Mouse (Mus musculus) granulocyte monocyte progenitor cell, adult 5-6 weeks (primary cell): ENCODE measurements around the gene Rpusd1. TPM values are rescaled to one million over a fixed set of nuclear protein-coding genes. Genes with fewer than 3 reads are reported as not detected.
"Not testable (repeated sequence)": the region's sequence is repeated elsewhere in the genome, so short reads cannot be mapped to it uniquely, and the experiment has no call there.

Experiments
- ATAC-seq: replicated peaks from 2 replicates; pipeline ENCODE4 v1.8.0; 2016; ENCODE audit warnings: mild to moderate bottlenecking, moderate TSS enrichment, inconsistent platforms; ENCODE audit not compliant: poor library complexity, severe bottlenecking
- total RNA-seq, 2 experiments: library from RNA; stranded (forward) in 1 of 2; stranded (reverse) in 1 of 2; fragments of 200-712, 200-1000 nt in 1 of 2; fragments of >200 nt in 1 of 2; fragmentation: Nextera tagmentation in 1 of 2; gene quantifications; 2 replicates each; pipeline ENCODE4 v1.2.3; 2014 to 2017

Gene Rpusd1
- total RNA-seq, 2 experiments from 2014 or later, result 6.6 to 15.6 TPM

- ATAC-seq, result no peak
These were observed 7.8 kb downstream of the Rpusd1 start for GRCm38 (mm10) chr17:25735246-25735645.

- ATAC-seq, result no peak
These were observed 8.3 kb downstream of the Rpusd1 start, which contains the start of gene Mslnl for GRCm38 (mm10) chr17:25735745-25736144. Gene Mslnl, plus strand, starts transcription at chr17:25736042.

- ATAC-seq, result no peak
These were observed 11.4 kb downstream of the Rpusd1 start for GRCm38 (mm10) chr17:25738861-25739260.

- not testable (repeated sequence) for ATAC-seq
These were observed 14.0 kb downstream of the Rpusd1 start for GRCm38 (mm10) chr17:25741471-25741870.

GRCm38 (mm10) chr17:25743831-25744230 lies 16.4 kb downstream of the Rpusd1 start:
- ATAC-seq, result no peak

GRCm38 (mm10) chr17:25744311-25744710 lies 16.8 kb downstream of the Rpusd1 start:
- no peak for ATAC-seq

GRCm38 (mm10) chr17:25748238-25748637 lies 20.8 kb downstream of the Rpusd1 start:
- ATAC-seq, result no peak

GRCm38 (mm10) chr17:25749314-25749713 lies 21.8 kb downstream of the Rpusd1 start:
- no peak for ATAC-seq

- ATAC-seq, result no peak
These were observed 24.0 kb downstream of the Rpusd1 start for GRCm38 (mm10) chr17:25751446-25751845.

- no peak for ATAC-seq
These were observed 26.8 kb downstream of the Rpusd1 start, which contains the start of gene Msln for GRCm38 (mm10) chr17:25754241-25754640. Gene Msln, minus strand, starts transcription at chr17:25754378.

- ATAC-seq, result no peak
These were observed 27.6 kb downstream of the Rpusd1 start for GRCm38 (mm10) chr17:25755086-25755485.

- no peak for ATAC-seq
These were observed 28.3 kb downstream of the Rpusd1 start for GRCm38 (mm10) chr17:25755627-25756377.

GRCm38 (mm10) chr17:25756378-25757242 lies 29.1 kb downstream of the Rpusd1 start:
- ATAC-seq, result no peak

- no peak for ATAC-seq
These were observed 30.2 kb downstream of the Rpusd1 start for GRCm38 (mm10) chr17:25757691-25758090.

- ATAC-seq, result no peak
These were observed 32.7 kb downstream of the Rpusd1 start for GRCm38 (mm10) chr17:25760148-25760547.

GRCm38 (mm10) chr17:25761561-25761970 lies 34.1 kb downstream of the Rpusd1 start:
- no peak for ATAC-seq

- no peak for ATAC-seq
These were observed 35.1 kb downstream of the Rpusd1 start for GRCm38 (mm10) chr17:25762591-25762990.

- no peak for ATAC-seq
These were observed 38.4 kb downstream of the Rpusd1 start for GRCm38 (mm10) chr17:25765886-25766285.

GRCm38 (mm10) chr17:25769331-25769730 lies 41.9 kb downstream of the Rpusd1 start:
- ATAC-seq, result no peak

- ATAC-seq, result peak; percentile 97
These were observed 46.2 kb downstream of the Rpusd1 start, which contains the start of gene Narfl for GRCm38 (mm10) chr17:25773549-25774120. Gene Narfl, plus strand, starts transcription at chr17:25773776.
